Mouse (Mus musculus) hindbrain, postnatal 0 days (tissue): ENCODE data around the gene Stag3. TPM values are rescaled to one million over a fixed set of nuclear protein-coding genes. Genes with fewer than 3 reads are reported as not detected.

ENCODE experiments used
- ATAC-seq: fragments of 200-750 bp; cut with Nextera tagmentation; 2 replicates; pipeline ENCODE4 v1.8.0; 2017; ENCODE audit warnings: mild to moderate bottlenecking, moderate TSS enrichment, moderate library complexity
- DNase-seq: peaks from one replicate; pipeline ENCODE4 v3.0.0-alpha.2; 2015; ENCODE audit warnings: low spot score
- H3K27ac ChIP-seq: fragments of 300-500 bp; sonication (generic); 2 replicates; pipeline ENCODE4 v1.5.1; 2014; ENCODE audit warnings: mild to moderate bottlenecking
- H3K27me3 ChIP-seq: fragments of 300-500 bp; sonication (generic); 2 replicates; pipeline ENCODE4 v1.6.1; 2014; ENCODE audit warnings: low read length, mixed read lengths; ENCODE audit not compliant: insufficient read depth
- H3K36me3 ChIP-seq: fragments of 300-500 bp; sonication (generic); 2 replicates; pipeline ENCODE4 v1.6.1; 2014; ENCODE audit warnings: low read length, mixed read lengths; ENCODE audit not compliant: insufficient read depth
- H3K4me1 ChIP-seq: fragments of 300-500 bp; sonication (generic); 2 replicates; pipeline ENCODE4 v1.6.1; 2014; ENCODE audit warnings: antibody characterized with exemption, low read length, mixed read lengths; ENCODE audit not compliant: insufficient read depth
- H3K4me2 ChIP-seq: fragments of 300-500 bp; sonication (generic); 2 replicates; pipeline ENCODE4 v1.6.1; 2014; ENCODE audit warnings: low read depth, mild to moderate bottlenecking, low read length, moderate library complexity, mixed read lengths
- H3K4me3 ChIP-seq: fragments of 300-500 bp; sonication (generic); 2 replicates; pipeline ENCODE4 v1.5.1; 2014; ENCODE audit warnings: low read length
- H3K9ac ChIP-seq: fragments of 300-500 bp; sonication (generic); replicated peaks from 2 replicates; pipeline ENCODE4 v1.6.1; 2014; ENCODE audit warnings: mild to moderate bottlenecking, low read length, moderate library complexity, mixed read lengths
- H3K9me3 ChIP-seq: fragments of 300-500 bp; sonication (generic); 2 replicates; pipeline ENCODE4 v1.6.1; 2016; ENCODE audit warnings: low read length, mixed read lengths
- CTCF ChIP-seq: IDR thresholded peaks from 2 replicates; pipeline ENCODE4 v1.5.1; 2016; ENCODE audit warnings: antibody characterized with exemption, control low read depth, low read depth
- WGBS: fragments of 180-500 bp; shearing (Covaris S2); extraction: QIAGEN DNeasy Blood & Tissue Kit; methylation state at CpG from one replicate; pipeline ENCODE4 v1.1.7; 2014; 5-methylcytosine and 5-hydroxymethylcytosine counted together
- polyA plus RNA-seq: library from polyadenylated mRNA; unstranded; fragments of >200 nt; fragmentation: Nextera tagmentation; extraction: Ambion mirVana; gene quantifications from 2 replicates; pipeline ENCODE4 v1.2.1, GENCODE M21; 2015
- total RNA-seq: library from RNA; depleted of rRNA; stranded (reverse); fragments of >200 nt; gene quantifications from 2 replicates; pipeline ENCODE4 v1.2.3, GENCODE M21; 2014

Stag3 gene
- total and polyA plus RNA-seq, 2 experiments from 2014 or later = 7.3 to 8.7 TPM

DNA sequence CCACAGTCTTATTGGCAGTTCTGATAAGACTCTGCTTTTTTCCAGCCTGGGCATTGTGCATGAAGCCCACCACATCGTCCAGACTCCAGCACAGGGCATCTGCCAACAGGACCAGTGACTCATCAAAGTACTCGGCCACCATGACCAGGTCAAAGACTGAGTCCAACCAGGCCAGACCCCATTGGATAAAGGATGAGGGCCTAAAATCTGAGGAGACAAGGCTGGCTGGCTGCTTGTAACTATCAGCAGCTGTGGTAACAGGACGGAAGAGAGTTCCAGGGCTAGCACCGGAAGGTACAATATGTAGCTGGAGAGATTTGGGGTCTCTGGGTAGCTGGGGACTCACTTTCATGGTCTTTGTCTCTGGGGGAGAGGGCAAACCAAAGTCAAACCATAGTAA is 14.3 kb upstream of the Stag3 start:
- no peaks in the 10 kb centered on the region for H3K27me3 ChIP-seq
- 94% methylated on average over 4 of the region's 4 CpGs for WGBS
- no peak for ATAC-seq

DNA sequence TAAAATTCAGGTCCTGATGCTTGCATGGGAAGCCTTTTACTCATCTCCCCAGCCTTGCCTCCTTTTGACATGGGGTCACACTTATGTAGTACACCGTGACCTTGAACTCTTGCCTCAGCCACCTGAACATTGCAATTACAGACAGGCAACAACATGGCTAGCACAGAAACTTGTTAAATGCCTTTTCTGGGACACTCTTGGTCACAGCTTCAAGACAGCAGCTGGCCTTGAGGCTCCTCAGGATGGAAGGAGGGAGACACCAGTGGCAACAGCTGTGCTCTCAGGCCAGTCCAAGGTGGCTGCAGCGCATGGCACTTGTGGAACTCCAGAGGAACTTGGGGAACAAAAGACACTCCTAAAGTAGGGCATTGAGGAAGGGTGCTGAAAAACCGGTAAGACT is 12.9 kb upstream of the Stag3 start:
- Histone ChIP-seq H3K36me3 (no peaks in the 10 kb centered on the region), H3K27ac (no peak overlapping the region), H3K4me1 (peaks cover 12% of the 10 kb centered on the region; the same call in 1 of the 2 replicates), H3K4me3 (no peak overlapping the region), H3K9me3 (no peaks in the 10 kb centered on the region), H3K9ac (no peak overlapping the region), H3K27me3 (no peaks in the 10 kb centered on the region), H3K4me2 (no peak overlapping the region)
- no peak for TF ChIP-seq CTCF
- ATAC-seq (no peak), DNase-seq (no peak)
- 87% methylated on average over 3 of the region's 3 CpGs for WGBS

More for the DNA sequence above, 14.3 kb upstream of the Stag3 start:
- Histone ChIP-seq H3K4me3 (no peak overlapping the region), H3K27ac (no peak overlapping the region), H3K9me3 (no peaks in the 10 kb centered on the region), H3K9ac (no peak overlapping the region), H3K4me2 (no peak overlapping the region), H3K4me1 (peaks cover 14% of the 10 kb centered on the region; the same call in 1 of the 2 replicates), H3K36me3 (peaks cover 12% of the 10 kb centered on the region)
- no peak for DNase-seq
- TF ChIP-seq CTCF = no peak

DNA sequence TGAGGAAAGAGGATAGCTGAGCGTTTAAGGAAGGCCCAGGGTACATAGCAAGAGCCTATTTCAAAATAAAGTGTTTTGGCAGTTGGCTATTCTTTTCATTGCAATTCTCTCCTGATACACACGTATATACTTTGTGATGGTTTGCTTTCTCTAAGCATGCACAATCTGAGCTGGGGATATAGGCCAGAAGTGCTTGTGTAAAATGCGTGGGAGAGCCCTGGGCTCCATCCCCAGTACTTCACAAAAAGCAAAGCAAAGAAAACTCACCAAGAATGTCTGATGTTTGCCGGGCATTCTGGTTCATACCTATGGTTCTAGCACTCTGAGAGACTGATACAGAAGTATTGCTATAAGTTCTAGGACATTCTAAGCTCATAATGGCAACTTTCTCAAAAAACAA is 11.1 kb upstream of the Stag3 start:
- ATAC-seq (no peak), DNase-seq (no peak)
- Histone ChIP-seq H3K36me3 (no peaks in the 10 kb centered on the region), H3K27ac (no peak overlapping the region), H3K9me3 (no peaks in the 10 kb centered on the region), H3K4me1 (peaks cover 10% of the 10 kb centered on the region; the same call in 1 of the 2 replicates), H3K4me3 (no peak overlapping the region), H3K9ac (no peak overlapping the region), H3K27me3 (no peaks in the 10 kb centered on the region), H3K4me2 (no peak overlapping the region)
- no peak for TF ChIP-seq CTCF
- 82% methylated on average over 4 of the region's 4 CpGs for WGBS

DNA sequence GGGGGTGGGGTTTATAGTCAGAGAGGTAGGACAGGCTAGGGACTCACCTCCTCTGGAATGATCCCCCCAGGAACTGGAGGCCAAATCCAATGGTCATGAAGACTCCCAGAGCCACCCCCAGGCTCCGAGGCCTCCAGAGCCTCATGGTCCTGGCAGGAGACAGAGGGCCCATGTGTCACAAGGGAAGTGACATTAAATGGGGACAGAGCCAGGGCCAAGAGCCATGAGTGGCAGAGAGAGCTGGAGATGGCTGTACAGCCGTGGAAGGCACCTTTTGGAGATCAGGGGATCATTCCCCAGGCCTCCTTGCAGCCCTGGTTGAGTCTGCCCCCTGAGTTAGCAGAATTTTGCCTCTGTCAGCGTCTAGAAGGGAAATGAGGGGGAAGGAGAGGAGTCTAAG is 8.8 kb upstream of the Stag3 start:
- no peak overlapping the region for H3K4me3 ChIP-seq
- 53% methylated on average over 3 of the region's 3 CpGs for WGBS
- no peak for ATAC-seq
- no peak for TF ChIP-seq CTCF
- H3K4me2 ChIP-seq = no peak overlapping the region
- H3K27me3 ChIP-seq = no peaks in the 10 kb centered on the region
- peaks cover 7% of the 10 kb centered on the region; the same call in 1 of the 2 replicates for H3K4me1 ChIP-seq
- H3K9ac ChIP-seq = no peak overlapping the region
- no peaks in the 10 kb centered on the region for H3K9me3 ChIP-seq
- no peaks in the 10 kb centered on the region for H3K36me3 ChIP-seq
- no peak overlapping the region for H3K27ac ChIP-seq
- DNase-seq = no peak

DNA sequence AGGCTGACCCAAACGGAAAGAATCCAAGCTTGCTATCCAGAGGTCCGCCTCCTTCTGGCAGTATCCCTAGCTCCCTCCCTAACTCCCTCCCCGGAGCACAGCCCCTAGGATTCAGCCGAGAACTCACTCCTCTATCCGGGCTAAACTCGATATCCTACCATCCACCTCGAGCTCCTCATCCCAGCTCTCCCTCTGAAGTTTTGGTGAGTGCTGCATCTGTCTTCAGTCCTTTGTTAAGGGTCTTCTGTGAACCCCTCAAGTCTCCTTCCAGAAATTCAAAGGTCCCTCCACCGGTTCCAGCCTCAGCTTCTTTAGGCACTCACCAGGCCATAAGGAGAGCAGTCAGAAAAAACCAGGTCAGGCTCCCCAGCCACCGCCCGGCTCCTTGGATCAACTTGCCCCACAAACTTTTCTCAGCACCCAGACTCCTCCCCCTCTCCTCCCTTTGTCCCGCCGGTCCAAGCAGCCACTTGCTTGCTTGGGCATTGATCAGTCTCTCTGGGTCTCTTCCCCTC is 7.6 kb upstream of the Stag3 start, which contains the start of gene Gal3st4:
Gene Gal3st4 (minus strand): TSS at position 432 of the 515 bp plus-strand sequence.
- H3K27me3 ChIP-seq = no peaks in the 10 kb centered on the region
- DNase-seq (peak; percentile 26), ATAC-seq (peak; percentile 53; the same call in 1 of the 2 replicates)
- peak within 1 kb of the TSS; percentile 42 for H3K4me2 ChIP-seq
- peaks cover 7% of the 10 kb centered on the region; the same call in 1 of the 2 replicates for H3K4me1 ChIP-seq
- H3K27ac ChIP-seq = peak within 1 kb of the TSS; percentile 22; the same call in 1 of the 2 replicates
- no peak for TF ChIP-seq CTCF
- no peaks in the 10 kb centered on the region for H3K36me3 ChIP-seq
- H3K9ac ChIP-seq = no peak within 1 kb of the TSS
- 0 out of 2 replicates have a peak within 1 kb of the TSS, but pooled peaks have one; percentile 2 for H3K4me3 ChIP-seq
- H3K9me3 ChIP-seq = no peaks in the 10 kb centered on the region
- 1% methylated on average over 12 of the region's 12 CpGs for WGBS

DNA sequence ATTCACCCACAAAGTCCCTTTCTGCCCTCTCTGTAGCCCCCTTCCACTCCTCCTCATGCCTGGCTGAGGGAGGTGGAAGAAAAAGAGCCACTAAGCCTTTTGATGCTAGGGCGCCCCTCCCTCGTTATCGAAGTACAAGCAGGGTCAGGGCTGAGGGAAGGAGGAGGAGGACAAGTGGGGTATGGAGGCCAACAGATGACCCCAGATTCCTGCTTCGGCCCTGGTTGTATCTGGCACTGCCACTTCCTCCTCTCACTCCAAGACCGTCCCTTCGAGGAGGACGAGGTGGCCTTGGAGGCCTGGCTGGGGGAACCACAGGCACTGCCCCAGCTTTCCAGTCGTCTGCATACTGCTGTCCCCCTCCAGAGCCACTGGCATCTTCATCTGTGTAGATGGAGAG is 5.9 kb upstream of the Stag3 start:
- Histone ChIP-seq H3K27ac (no peak overlapping the region), H3K36me3 (no peaks in the 10 kb centered on the region), H3K4me3 (no peak overlapping the region), H3K9me3 (no peaks in the 10 kb centered on the region), H3K27me3 (no peaks in the 10 kb centered on the region), H3K9ac (no peak overlapping the region), H3K4me1 (peaks cover 7% of the 10 kb centered on the region), H3K4me2 (no peak overlapping the region)
- ATAC-seq = no peak
- 53% methylated on average over 8 of the region's 8 CpGs for WGBS
- no peak for TF ChIP-seq CTCF
- no peak for DNase-seq
